23 mouse cellular contexts compared by ENCODE assay signal in the genomic region with DNA sequence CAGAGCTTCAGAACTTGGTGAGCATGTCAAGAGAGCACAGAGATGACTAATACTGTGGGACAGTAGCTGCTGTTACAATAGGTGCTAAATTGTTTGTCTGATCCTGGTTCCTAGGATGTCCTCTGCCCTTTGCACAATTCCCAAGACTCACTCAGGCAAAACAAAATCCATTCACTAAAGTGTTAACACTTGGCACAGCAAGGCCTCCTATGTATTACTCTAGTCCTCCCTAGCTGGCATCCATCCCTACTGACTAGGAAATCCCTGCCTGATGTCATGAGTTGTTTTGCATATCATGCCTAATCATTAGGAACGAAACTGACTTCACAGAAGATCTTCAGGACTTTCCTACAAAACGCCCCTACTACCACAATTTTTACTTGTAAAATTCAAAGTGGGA.
DNase-seq lines count a peak whose midpoint lies in the region; ATAC-seq and TF ChIP-seq lines count a peak whose summit lies in the region.
"Had no signal": no experiment of that assay in that cellular context is flagged by ENCODE, and none has a peak within 500 bp of the region (broad histone marks: within the 10 kb centered on the region; RNA-seq: fewer than 3 reads in every experiment).

No protein-coding gene starts in this region.

- no peaks in the 10 kb centered on the region for H3K9me3 ChIP-seq in heart, embryonic 14.5 days (ENCODE audit: control insufficient read depth, low read length)
- H3K9me3 ChIP-seq in kidney, embryonic 15.5 days (replicated peaks), result no peaks in the 10 kb centered on the region
- H3K9me3 ChIP-seq in kidney, embryonic 14.5 days (ENCODE audit: control insufficient read depth, low read length), result no peaks in the 10 kb centered on the region
- H3K9me3 ChIP-seq: embryonic facial prominence, embryonic 13.5 days; megakaryocyte, embryonic 14.5 days had no signal

- TF ChIP-seq EP300 in heart, adult 2 months (IDR thresholded peaks at IDR 0.05; ENCODE audit: insufficient read depth, low read depth, low read length), result no peak

- TF ChIP-seq CTCF in heart, adult 2 months (IDR thresholded peaks at IDR 0.05), result no peak

- H3K9ac ChIP-seq in heart, embryonic 14.5 days (ENCODE audit: low read length), result no peak overlapping the region
- no peak overlapping the region for H3K9ac ChIP-seq in heart, adult 2 months (ENCODE audit: low read depth, low read length)
- H3K9ac ChIP-seq in kidney, embryonic 15.5 days, result no peak overlapping the region
- H3K9ac ChIP-seq in kidney, embryonic 14.5 days (ENCODE audit: low read depth, low read length), result no peak overlapping the region
- H3K9ac ChIP-seq: embryonic facial prominence, embryonic 13.5 days; liver, embryonic 14.5 days had no signal

- H3K4me3 ChIP-seq in heart, embryonic 14.5 days (ENCODE audit: control insufficient read depth in 1 of 2, insufficient read depth in 1 of 2, low read depth in 1 of 2, low read length in 2 of 2), result no peak overlapping the region
- H3K4me3 ChIP-seq in heart, adult 2 months, result no peak overlapping the region
- no peak overlapping the region for H3K4me3 ChIP-seq in kidney, embryonic 15.5 days (replicated peaks)
- H3K4me3 ChIP-seq in kidney, embryonic 14.5 days (ENCODE audit: low read length), result no peak overlapping the region
- H3K4me3 ChIP-seq: embryonic facial prominence, embryonic 13.5 days; megakaryocyte, embryonic 14.5 days had no signal

- peak overlapping the region; percentile 39 to 43 for H3K27ac ChIP-seq in heart, embryonic 14.5 days (replicated peaks in 1 of 2; ENCODE audit: control insufficient read depth in 1 of 2, insufficient read depth in 1 of 2, low read depth in 2 of 2, low read length in 2 of 2)
- H3K27ac ChIP-seq in heart, adult 2 months, result no peak overlapping the region
- peak overlapping the region; percentile 54; the same call in 1 of the 2 replicates for H3K27ac ChIP-seq in kidney, embryonic 15.5 days
- H3K27ac ChIP-seq in kidney, embryonic 14.5 days (ENCODE audit: low read depth, low read length), result no peak overlapping the region
- H3K27ac ChIP-seq: embryonic facial prominence, embryonic 13.5 days; hindbrain, postnatal 0 days; liver, embryonic 14.5 days had no signal

- intact Hi-C loops in heart, adult 2 months (cut with DNase I), result no loop called here
- intact Hi-C loops in left cerebral cortex, postnatal 14 days (cut with DNase I), result no loop called here

- peaks cover 9 to 36% of the 10 kb centered on the region in 2 experiments; a peak in 3 of 4 replicates for H3K4me1 ChIP-seq in heart, embryonic 14.5 days (ENCODE audit: control insufficient read depth in 2 of 2, insufficient read depth in 2 of 2, low read length in 2 of 2)
- peaks cover 4% of the 10 kb centered on the region; the same call in 1 of the 2 replicates for H3K4me1 ChIP-seq in heart, adult 2 months (ENCODE audit: control insufficient read depth, insufficient read depth, low read length)
- H3K4me1 ChIP-seq in kidney, embryonic 15.5 days, result peaks cover 20% of the 10 kb centered on the region
- peaks cover 4% of the 10 kb centered on the region; the same call in 1 of the 2 replicates for H3K4me1 ChIP-seq in kidney, embryonic 14.5 days (ENCODE audit: control insufficient read depth, insufficient read depth, low read length)
- H3K4me1 ChIP-seq: megakaryocyte, embryonic 14.5 days had no signal

- no peak for ATAC-seq in heart, embryonic 14.5 days (ENCODE audit: insufficient number of reproducible peaks, insufficient read depth, low FRiP score, low read depth)
- ATAC-seq in kidney, embryonic 15.5 days (replicated peaks; ENCODE audit: low FRiP score), result no peak
- ATAC-seq in kidney, embryonic 14.5 days (ENCODE audit: low FRiP score, low TSS enrichment), result no peak
- ATAC-seq: CD4-positive, CD25-positive, alpha-beta regulatory T cell, adult 4 months; hindbrain, postnatal 0 days; midbrain, embryonic 16.5 days had no signal

- TF ChIP-seq POLR2A in heart, adult 2 months (IDR thresholded peaks at IDR 0.05; ENCODE audit: insufficient read depth, low read depth, low read length), result no peak

- H3K79me2 ChIP-seq in heart, adult 2 months (replicated peaks; ENCODE audit: control insufficient read depth, insufficient read depth, low read length), result 0 out of 2 replicates have a peak, but pooled peaks cover 1% of the 10 kb centered on the region

- no peak overlapping the region for H3K4me2 ChIP-seq in heart, embryonic 14.5 days (ENCODE audit: low read length)
- H3K4me2 ChIP-seq in kidney, embryonic 15.5 days, result no peak overlapping the region
- H3K4me2 ChIP-seq in kidney, embryonic 14.5 days (replicated peaks; ENCODE audit: low read depth, low read length), result no peak overlapping the region
- H3K4me2 ChIP-seq: embryonic facial prominence, embryonic 13.5 days had no signal

- no peaks in the 10 kb centered on the region for H3K27me3 ChIP-seq in heart, embryonic 14.5 days (ENCODE audit: control insufficient read depth, insufficient read depth, low read length)
- no peaks in the 10 kb centered on the region for H3K27me3 ChIP-seq in heart, adult 2 months (ENCODE audit: control insufficient read depth, insufficient read depth, low read length)
- no peaks in the 10 kb centered on the region for H3K27me3 ChIP-seq in kidney, embryonic 15.5 days
- H3K27me3 ChIP-seq in kidney, embryonic 14.5 days (ENCODE audit: control insufficient read depth, insufficient read depth, low read length), result no peaks in the 10 kb centered on the region
- H3K27me3 ChIP-seq: embryonic facial prominence, embryonic 13.5 days; megakaryocyte, embryonic 14.5 days had no signal

- WGBS in heart, embryonic 14.5 days, result 26% methylated on average over 2 of the region's 2 CpGs
- 20% methylated on average over 2 of the region's 2 CpGs for WGBS in heart, adult 2 months
- 44% methylated on average over 2 of the region's 2 CpGs for WGBS in kidney, embryonic 15.5 days
- WGBS in kidney, embryonic 14.5 days, result 30% methylated on average over 2 of the region's 2 CpGs

- H3K36me3 ChIP-seq in heart, embryonic 14.5 days (ENCODE audit: control insufficient read depth, insufficient read depth, low read length), result peaks cover 37% of the 10 kb centered on the region
- H3K36me3 ChIP-seq in heart, adult 2 months (ENCODE audit: control insufficient read depth, insufficient read depth, low read length), result peaks cover 33% of the 10 kb centered on the region
- H3K36me3 ChIP-seq in kidney, embryonic 15.5 days, result no peaks in the 10 kb centered on the region
- H3K36me3 ChIP-seq in kidney, embryonic 14.5 days (ENCODE audit: control insufficient read depth, insufficient read depth, low read length), result no peaks in the 10 kb centered on the region
- H3K36me3 ChIP-seq: embryonic facial prominence, embryonic 13.5 days; G1E had no signal

- DNase-seq in adrenal gland, postnatal 10 days, result peak; percentile 22
- DNase-seq in adrenal gland, adult 18-20 months (ENCODE audit: low spot score in 2 of 2), result no peak
- DNase-seq in heart, adult 2 months, result no peak
- DNase-seq in kidney, postnatal 36 days, result peak; percentile 10 to 29
- DNase-seq in left cerebral cortex, postnatal 14 days (ENCODE audit: low spot score in 2 of 2), result no peak
- DNase-seq: adrenal gland, adult 8-10 months; cerebellum, adult 11-12 months; gastrocnemius, postnatal 10 days; heart, postnatal 10 days; layer of hippocampus, postnatal 36 days; lung, postnatal 14 days; spleen, adult 18-20 months; thymus, adult 18-20 months had no signal

Comparison
In these comparisons a context has a peak if more than half of its experiments do, and no peak if none do; other contexts are left out.
1. DNase-seq: peak in adrenal gland, postnatal 10 days (single experiment) and kidney, postnatal 36 days (2 of 2); none in adrenal gland, adult 18-20 months (0 of 2), heart, adult 2 months (0 of 2) and left cerebral cortex, postnatal 14 days (0 of 2).
2. H3K27ac ChIP-seq: peak in heart, embryonic 14.5 days (2 of 2) and kidney, embryonic 15.5 days (single experiment); none in heart, adult 2 months (single experiment) and kidney, embryonic 14.5 days (single experiment).